Mouse (Mus musculus) CH12.LX (cell line): ENCODE data around the gene Rps27a.

Source experiments
- CTCF ChIP-seq, 2 experiments: IDR thresholded peaks in 1 of 2; conservative IDR thresholded peaks in 1 of 2; 2 replicates each; pipeline ENCODE4 v1.5.1; 2011 to 2012; ENCODE audit warnings: low read depth in 2 of 2, low read length in 2 of 2, improper control_type of control experiment in 1 of 2, inconsistent platforms in 1 of 2, mild to moderate bottlenecking in 1 of 2, moderate library complexity in 1 of 2
- HCFC1 ChIP-seq: IDR thresholded peaks from 2 replicates; pipeline ENCODE4 v1.6.1; 2012; ENCODE audit warnings: low read depth, mild to moderate bottlenecking, inconsistent platforms, low read length, improper control_type of control experiment
- JUN ChIP-seq: IDR thresholded peaks from 2 replicates; pipeline ENCODE4 v1.6.1; 2011; ENCODE audit warnings: low read depth, mild to moderate bottlenecking, low read length, improper control_type of control experiment, moderate library complexity; ENCODE audit not compliant: insufficient read depth
- NELFE ChIP-seq: IDR thresholded peaks from 2 replicates; pipeline ENCODE4 v1.6.1; 2011; ENCODE audit warnings: low read depth, low read length, improper control_type of control experiment
- RAD21 ChIP-seq: IDR thresholded peaks from 2 replicates; pipeline ENCODE4 v1.6.1; 2011; ENCODE audit warnings: low read depth, mild to moderate bottlenecking, low read length, improper control_type of control experiment, moderate library complexity
- SIN3A ChIP-seq: IDR thresholded peaks from 2 replicates; pipeline ENCODE4 v1.6.1; 2012; ENCODE audit warnings: low read length, improper control_type of control experiment, inconsistent platforms
- TBP ChIP-seq: conservative IDR thresholded peaks from 2 replicates; pipeline ENCODE4 v1.6.1; 2011; ENCODE audit warnings: low read depth, low read length, improper control_type of control experiment
- TCF12 ChIP-seq: IDR thresholded peaks from 2 replicates; pipeline ENCODE4 v1.6.1; 2014; ENCODE audit warnings: low read depth, mild to moderate bottlenecking, inconsistent platforms, low read length, improper control_type of control experiment
- UBTF ChIP-seq: IDR thresholded peaks from 2 replicates; pipeline ENCODE4 v1.6.1; 2012; ENCODE audit warnings: low read depth, mild to moderate bottlenecking, inconsistent platforms, low read length, improper control_type of control experiment, moderate library complexity
- ZMIZ1 ChIP-seq: IDR thresholded peaks from 2 replicates; pipeline ENCODE4 v1.6.1; 2012; ENCODE audit warnings: low read depth, mild to moderate bottlenecking, inconsistent platforms, low read length, improper control_type of control experiment

DNA sequence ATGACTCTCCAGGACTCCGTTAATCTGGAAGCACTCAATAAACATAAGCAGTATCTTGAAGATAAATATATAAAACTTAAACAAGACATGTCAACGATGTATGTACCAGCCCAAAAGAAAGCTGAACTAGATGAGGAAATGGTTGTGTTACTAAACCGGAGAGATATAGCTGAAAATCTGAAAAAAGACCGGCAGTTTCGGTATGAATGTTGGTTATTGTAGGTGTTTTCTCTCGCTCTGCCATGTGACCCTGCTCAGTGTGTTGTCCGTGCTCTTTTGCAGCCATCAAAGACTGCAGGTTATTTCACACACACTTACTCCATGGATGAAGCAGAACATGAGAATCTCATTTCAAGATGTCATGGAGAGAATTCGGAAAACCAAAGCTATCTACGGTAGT lies 12.5 kb upstream of the Rps27a start:
- TF ChIP-seq JUN (peak; percentile 90), ZMIZ1 (no peak), CTCF (conservative IDR thresholded peaks at IDR 0.05 in 1 of 2, IDR thresholded peaks at IDR 0.05 in 1 of 2; ENCODE audit: low read depth in 2 of 2, low read length in 2 of 2) (no peak), TBP (peak; percentile 82; the same call in 1 of the 2 replicates), SIN3A (peak; percentile 93), RAD21 (no peak), UBTF (no peak), TCF12 (peak; percentile 74; the same call in 1 of the 2 replicates), NELFE (peak; percentile 8; the same call in 1 of the 2 replicates), HCFC1 (peak; percentile 53)
